15 mouse cellular contexts compared by ENCODE assay signal in genomic region chr11:88188635-88189034, GRCm38 (mm10).
"Had no signal": no experiment of that assay in that cellular context is flagged by ENCODE, and none has a peak within 500 bp of the region (broad histone marks: within the 10 kb centered on the region; RNA-seq: fewer than 3 reads in every experiment).

No protein-coding gene starts in this region.

- H3K36me3 ChIP-seq: liver, embryonic 13.5 days had no signal

- H3K4me2 ChIP-seq: midbrain, embryonic 15.5 days had no signal

- H3K4me3 ChIP-seq: liver, embryonic 13.5 days; midbrain, embryonic 12.5 days; midbrain, embryonic 15.5 days; myocyte; neural tube, embryonic 13.5 days had no signal

- ATAC-seq: intestine, postnatal 0 days had no signal

- H3K27ac ChIP-seq: liver, embryonic 13.5 days; midbrain, embryonic 15.5 days had no signal

- H3K9me3 ChIP-seq: liver, embryonic 13.5 days; midbrain, embryonic 12.5 days; midbrain, embryonic 15.5 days; neural tube, embryonic 13.5 days had no signal

- DNase-seq: kidney, adult 2 months; kidney, postnatal 25 days; layer of hippocampus, adult 9-11 months; liver, embryonic 13.5 days; lung, adult 2 months; lung, postnatal 14 days; lung, postnatal 4 days; retina, postnatal 1 day; thymus, adult 18-20 months; thymus, postnatal 36 days had no signal

- H3K9ac ChIP-seq: liver, embryonic 13.5 days; midbrain, embryonic 15.5 days had no signal
